Mouse (Mus musculus) brain, embryonic 18.5 days (tissue): ENCODE data around the gene Supt4a.

ENCODE experiments used
- DNase-seq: peaks from one replicate; pipeline ENCODE4 v3.0.0-alpha.2; 2012; ENCODE audit warnings: low read depth, low spot score

Gene Supt4a

DNA sequence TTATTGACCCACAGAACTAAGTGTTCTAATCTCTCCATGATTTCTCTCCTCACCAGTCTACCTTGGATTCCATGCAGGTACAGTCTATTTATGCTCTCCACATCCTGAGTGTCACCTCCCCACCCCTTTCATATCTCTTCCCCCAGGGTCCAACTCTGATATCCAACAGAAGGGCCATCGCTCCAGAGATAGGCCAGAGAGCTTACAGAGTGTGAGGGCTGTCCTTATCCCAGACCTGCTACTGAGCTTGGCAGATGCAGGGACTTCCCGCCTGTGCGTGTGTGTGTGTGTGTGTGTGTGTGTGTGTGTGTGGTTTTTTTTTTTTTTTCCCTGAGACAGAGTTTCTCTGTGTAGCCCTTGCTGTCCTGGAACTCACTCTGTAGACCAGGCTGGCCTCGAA, 31.4 kb downstream of the Supt4a start:
- DNase-seq = no peak

- DNase-seq = no peak
These were observed 33.6 kb downstream of the Supt4a start for GRCm38 (mm10) chr11:87770989-87771388.

GRCm38 (mm10) chr11:87772354-87772753, 35.0 kb downstream of the Supt4a start:
- DNase-seq = no peak

- no peak for DNase-seq
These were observed 40.9 kb downstream of the Supt4a start for GRCm38 (mm10) chr11:87778100-87778765.

DNA sequence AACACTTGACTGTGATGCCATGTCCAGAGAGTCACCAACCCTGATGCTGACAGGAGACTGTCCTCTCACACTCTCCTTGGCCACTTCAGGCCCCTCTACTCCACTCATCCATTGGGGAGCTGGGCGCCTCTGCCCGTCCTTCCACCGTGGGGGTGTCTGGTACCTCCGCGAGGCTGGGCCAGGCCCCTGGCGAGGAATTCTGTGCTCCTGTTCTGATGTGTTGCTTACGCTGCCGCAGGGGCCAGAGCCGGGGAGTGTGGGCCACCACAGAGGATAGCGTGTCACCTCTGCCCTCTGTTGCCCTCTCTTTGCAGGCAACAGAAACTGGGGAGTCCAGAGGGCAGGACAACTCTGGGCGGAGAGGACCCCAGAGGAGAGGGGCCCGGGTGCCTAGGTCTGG, 41.6 kb downstream of the Supt4a start:
- no peak for DNase-seq

GRCm38 (mm10) chr11:87779392-87779791, 42.0 kb downstream of the Supt4a start:
- DNase-seq = no peak

DNA sequence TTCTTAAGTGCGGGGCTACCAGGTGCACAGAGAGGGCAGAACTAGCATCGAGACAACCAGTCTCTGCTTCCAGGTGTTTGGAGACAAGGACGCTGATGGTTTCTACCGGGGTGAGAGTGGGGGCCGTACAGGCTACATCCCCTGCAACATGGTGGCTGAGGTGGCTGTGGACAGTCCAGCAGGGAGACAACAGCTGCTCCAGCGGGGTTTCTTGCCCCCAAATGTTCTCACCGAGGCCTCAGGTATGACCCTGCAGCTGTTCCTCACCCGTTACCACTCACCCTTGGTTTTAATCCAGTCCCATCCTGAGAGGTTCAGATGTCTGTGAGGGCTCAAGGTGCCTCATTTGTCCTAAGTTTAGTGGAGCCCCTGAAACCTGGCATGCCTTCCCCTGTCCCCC, 42.8 kb downstream of the Supt4a start:
- DNase-seq = no peak

- no peak for DNase-seq
These were observed 52.7 kb downstream of the Supt4a start for GRCm38 (mm10) chr11:87790088-87790487.
